Mouse (Mus musculus): Measurements from ENCODE around the gene Chrna1.

Chrna1 gene

GRCm38 (mm10) chr2:73591246-73591645 is 11.1 kb upstream of the Chrna1 start:
- in situ Hi-C loops (cut with MboI) = no loop called here

DNA sequence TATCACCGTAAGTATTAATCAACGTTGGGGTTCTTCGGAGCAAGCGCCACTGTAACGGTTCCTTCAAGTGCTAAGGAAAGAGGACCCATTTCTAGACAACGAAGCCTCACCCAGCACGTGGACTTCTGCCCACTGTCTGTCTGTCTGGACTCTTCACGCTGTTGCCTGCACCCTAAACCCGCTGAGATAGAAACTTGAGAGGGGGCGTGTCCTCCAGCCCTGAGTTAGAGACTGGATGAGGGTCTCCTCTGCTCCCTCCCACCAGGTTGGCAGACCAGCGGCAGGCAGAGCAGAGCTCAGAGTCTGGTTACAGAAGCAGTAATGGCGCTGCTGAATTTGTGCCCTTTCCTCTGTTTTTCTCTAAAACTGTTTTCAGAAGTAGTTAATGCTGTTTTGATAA is 10.0 kb upstream of the Chrna1 start:
- in situ Hi-C loops (cut with MboI) = no loop called here

DNA sequence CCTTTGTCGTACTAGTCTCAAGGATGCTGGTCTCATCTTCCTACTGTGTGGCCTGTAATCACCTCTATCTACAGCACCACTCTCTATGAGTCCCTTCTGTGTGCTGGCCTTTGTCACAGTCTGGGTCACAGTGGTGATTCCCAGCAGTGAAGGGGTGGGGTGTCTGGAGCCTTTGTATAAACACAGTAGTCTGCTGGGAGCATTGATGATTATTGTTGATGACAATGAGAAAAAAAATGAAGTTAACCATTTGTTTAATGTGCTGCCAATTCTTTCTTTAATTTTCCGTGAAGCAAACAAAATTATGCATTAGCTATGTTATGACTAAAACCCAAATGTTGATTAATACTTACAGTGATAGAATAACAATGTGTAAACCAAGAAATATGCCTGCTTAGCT is 8.8 kb upstream of the Chrna1 start:
- in situ Hi-C loops (cut with MboI) = no loop called here

- in situ Hi-C loops (cut with MboI) = no loop called here
Observed at GRCm38 (mm10) chr2:73587109-73587506, 7.0 kb upstream of the Chrna1 start.

DNA sequence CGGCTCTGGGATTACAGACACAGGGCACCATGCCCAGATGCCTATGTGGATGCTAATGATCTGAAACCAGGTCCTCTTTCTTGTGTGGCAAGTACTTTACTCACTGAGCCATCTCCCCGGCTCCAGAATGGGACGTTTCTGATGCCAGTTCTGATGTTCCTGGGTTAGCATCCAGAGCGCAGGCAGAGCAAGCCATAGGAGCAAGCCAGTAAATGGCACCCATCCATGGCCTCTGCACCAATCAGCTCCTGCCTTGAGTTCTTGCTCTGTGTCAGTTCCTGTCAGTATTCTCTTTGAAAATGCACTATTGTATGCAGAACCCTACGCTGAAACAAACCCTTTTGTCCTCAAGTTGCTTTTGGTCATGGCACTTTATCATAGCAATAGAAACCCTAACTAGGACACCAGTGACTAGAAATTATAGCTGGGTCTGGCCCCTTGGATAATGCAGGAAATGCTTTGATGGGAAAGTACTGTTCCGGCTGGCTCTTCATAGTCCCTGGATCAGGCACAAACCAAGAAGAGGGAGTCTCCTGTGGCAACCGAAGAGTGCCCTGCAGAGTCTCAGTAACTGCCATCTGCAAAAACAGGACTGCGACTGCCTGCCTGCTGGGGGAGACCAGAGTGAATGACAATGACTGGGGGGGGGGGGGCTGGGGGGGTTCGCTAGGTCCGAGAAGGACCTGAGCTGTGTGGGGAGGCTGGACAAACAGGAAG is 6.4 kb upstream of the Chrna1 start:
- in situ Hi-C loops (cut with MboI) = no loop called here

DNA sequence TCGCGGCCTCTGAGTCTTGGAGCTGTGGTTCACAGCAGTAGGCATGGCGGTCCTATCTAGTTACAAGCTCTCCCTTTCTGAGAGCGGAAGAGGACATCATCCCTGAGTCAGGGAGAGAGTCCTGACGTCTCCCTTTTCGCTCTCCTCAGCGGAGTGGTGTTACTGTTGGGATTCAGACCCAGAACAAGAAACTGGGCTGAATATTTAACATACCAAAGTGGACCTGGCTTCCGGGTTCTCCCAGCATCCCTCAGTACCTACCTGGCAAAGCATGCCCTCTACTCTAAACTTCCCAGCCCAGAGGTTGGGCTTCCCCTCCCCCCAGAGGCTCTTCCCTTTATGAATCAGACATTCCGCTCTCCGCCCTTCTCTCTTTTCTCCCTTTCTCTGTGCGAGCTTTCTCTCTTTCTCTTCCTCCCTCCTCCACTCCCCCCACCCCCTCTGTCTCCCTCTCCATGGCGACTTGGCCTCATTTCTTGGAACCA is 5.3 kb upstream of the Chrna1 start:
- in situ Hi-C loops (cut with MboI) = no loop called here

- in situ Hi-C loops (cut with MboI) = no loop called here
Observed at GRCm38 (mm10) chr2:73584645-73585346, 4.7 kb upstream of the Chrna1 start.

- in situ Hi-C loops (cut with MboI) = no loop called here
Observed at GRCm38 (mm10) chr2:73580720-73581119, 582 bp upstream of the Chrna1 start.

DNA sequence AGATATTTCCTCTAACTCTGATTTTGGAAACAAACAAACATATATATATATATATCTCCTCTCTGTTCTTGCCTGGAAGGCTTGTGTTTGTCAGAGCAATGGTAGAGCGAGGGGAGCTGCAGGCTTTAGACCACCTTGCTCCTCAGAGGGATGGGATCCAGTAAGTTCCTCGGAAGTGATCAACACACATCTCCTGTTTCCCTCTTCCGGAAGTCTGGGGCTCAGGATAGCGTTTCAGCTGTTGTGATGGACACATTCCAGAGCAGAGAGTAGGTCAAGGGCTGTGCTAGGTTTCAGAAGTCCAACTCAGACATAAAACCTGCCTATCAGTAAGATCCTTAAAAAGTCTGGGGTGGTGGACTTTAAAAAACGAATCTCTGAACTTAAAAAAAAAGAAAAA is 970 bp downstream of the Chrna1 start:
- in situ Hi-C loops (cut with MboI) = no loop called here

- in situ Hi-C loops (cut with MboI) = loop anchor here (25.0 kb wide), 1 partner anchor 1088 kb away; the partner anchor contains the start of genes Evx2 and Hoxd13
Observed at GRCm38 (mm10) chr2:73574418-73574817, 5.7 kb downstream of the Chrna1 start.

DNA sequence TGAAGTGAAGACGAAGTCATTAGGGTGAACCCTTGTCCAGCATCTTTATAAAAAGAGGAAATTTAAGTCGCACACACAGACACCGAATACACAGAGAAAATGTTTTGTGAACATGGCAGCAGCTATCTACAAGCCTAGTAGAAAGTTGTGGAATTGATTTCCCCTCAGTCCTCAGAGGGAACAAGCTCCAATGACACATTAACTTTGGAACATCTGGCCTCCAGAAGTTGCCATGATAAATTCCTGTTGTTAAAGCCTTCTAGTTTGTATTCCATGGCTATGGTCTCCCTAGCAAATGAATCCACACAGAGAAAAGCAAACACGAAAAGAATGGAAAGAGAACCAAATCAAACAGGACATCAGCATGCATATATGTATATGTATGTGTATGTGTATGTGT is 6.6 kb downstream of the Chrna1 start:
- in situ Hi-C loops (cut with MboI) = loop anchor here (25.0 kb wide), 1 partner anchor 1089 kb away; the partner anchor contains the start of genes Evx2 and Hoxd13

DNA sequence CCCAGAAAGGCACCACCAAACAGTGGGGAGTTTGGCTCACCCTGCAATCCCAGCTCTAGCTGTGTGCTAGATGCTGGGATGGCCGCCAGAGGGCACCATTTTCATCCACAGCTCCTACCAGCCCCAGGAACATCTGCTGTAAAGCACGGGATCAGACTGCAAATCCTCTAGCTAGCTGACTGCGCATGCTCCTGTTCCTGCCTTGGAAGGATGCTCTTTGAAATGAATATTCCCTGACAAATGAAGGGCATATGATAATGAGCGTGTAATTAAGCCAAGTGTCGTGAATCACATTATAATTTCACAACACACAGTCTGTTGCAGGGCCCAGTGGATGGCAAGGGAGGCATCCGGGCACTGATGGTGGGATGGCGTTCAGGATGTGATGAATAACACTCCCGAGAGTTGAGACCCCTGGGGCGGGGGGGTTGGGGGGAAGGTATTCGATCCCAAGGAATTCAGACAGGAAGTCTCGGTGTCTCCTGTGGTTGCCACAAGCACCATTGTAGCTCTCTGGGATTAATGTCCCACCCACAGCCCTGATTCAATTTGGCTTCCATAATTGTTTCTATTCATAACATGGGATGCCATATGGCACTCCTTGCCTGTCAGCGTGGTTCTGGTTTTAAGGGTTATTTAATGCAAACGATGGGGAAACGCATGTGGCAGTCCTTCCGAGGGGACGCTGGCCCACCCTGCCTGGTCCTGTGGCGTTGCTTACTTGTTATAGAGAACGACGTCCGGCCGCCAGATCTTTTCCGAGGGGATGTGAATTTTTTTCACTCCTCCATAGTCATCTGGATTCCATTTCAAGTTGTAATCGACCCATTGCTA is 7.4 kb downstream of the Chrna1 start:
- in situ Hi-C loops (cut with MboI) = loop anchor here (25.0 kb wide), 1 partner anchor 1090 kb away; the partner anchor contains the start of genes Evx2 and Hoxd13

GRCm38 (mm10) chr2:73571901-73572300 is 8.2 kb downstream of the Chrna1 start:
- in situ Hi-C loops (cut with MboI) = loop anchor here (25.0 kb wide), 1 partner anchor 1090 kb away; the partner anchor contains the start of genes Evx2 and Hoxd13

DNA sequence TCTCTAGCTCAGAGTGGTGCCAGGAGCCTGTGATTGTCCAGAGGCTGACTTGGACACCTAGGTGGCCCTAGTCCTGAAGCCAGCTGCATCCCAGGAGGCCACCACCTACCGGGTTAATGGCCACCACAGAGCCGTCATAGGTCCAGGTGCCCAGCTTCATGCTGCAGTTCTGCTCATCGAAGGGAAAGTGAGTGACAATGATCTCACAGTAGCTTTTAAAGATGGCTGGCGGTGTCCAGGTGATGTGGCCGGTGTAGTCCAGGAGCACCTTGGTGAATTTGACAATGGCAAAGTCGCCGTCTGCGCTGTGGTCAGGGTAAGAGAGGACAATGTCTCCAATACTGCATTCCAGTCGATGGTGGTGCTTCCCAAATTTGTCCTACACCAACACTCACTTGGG is 8.8 kb downstream of the Chrna1 start:
- in situ Hi-C loops (cut with MboI) = loop anchor here (25.0 kb wide), 1 partner anchor 1091 kb away; the partner anchor contains the start of genes Evx2 and Hoxd13

DNA sequence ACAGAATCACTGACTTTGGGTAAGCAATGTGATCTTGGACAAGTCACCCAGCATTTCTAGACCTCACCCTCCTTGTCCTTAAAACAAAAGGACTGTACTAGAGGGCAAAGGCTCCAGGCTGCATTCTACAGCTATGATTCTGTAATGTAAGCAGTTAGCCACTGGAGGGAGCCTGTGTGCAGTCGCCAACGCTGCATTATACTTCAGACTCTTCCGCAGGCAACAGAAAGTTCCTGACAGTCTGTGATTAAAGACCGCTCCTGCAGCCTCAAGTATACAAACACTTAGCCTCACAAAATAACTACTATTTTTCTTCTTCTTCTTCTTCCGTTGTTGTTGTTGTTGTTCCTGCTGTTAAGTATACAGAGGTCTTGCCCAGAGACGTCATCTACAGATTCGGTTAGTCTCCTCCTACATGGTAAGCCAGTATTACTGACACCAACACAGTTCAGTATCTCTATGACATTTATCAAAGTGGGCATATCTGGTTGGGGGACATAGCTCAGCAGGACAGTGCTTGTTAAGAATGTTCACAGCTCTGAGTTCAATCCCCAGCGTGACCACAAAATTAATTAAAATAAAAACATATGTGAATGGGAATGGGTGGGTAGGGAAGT is 13.0 kb downstream of the Chrna1 start:
- in situ Hi-C loops (cut with MboI) = loop anchor here (25.0 kb wide), 1 partner anchor 1095 kb away; the partner anchor contains the start of genes Evx2 and Hoxd13

DNA sequence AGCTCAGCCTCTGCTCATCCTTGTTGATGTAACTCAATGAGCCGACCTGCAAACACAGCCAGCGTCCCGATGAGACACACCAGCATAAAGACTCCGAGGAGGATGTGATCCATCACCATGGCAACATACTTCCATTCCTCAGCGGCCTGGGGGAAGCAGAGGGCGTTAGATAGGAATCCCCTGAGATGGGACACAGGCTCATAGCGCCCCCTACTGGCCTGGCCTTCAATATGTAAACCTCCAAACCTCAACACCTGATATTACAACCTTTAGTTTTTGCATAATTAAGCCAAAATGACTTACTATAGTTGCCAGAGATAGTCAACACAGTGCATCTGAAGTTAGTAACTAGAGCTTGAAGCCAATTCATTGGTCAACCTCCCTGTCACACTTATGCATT is 14.0 kb downstream of the Chrna1 start:
- in situ Hi-C loops (cut with MboI) = loop anchor here (25.0 kb wide), 1 partner anchor 1096 kb away; the partner anchor contains the start of genes Evx2 and Hoxd13

- in situ Hi-C loops (cut with MboI) = loop anchor here (25.0 kb wide), 1 partner anchor 1099 kb away; the partner anchor contains the start of genes Evx2 and Hoxd13
Observed at GRCm38 (mm10) chr2:73563690-73564089, 16.4 kb downstream of the Chrna1 start.

DNA sequence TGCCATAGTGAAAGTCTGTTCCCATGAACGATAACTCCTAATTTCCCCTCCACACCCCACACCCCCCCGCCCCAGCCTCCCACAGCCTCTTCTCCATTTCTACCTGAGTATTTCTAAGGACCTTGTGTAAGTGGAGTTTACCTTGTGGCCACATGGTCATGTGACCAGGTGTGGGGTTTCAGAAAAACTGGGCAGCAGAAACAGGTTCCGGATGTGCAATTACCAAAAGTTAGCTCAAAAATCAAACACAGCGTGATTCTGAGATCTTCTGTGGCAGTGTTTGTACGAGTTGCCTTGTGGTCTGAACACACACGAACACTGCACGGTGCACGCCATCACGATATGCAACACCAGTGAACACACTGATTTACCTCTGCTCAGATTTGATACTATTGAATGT is 17.5 kb downstream of the Chrna1 start:
- in situ Hi-C loops (cut with MboI) = loop anchor here (25.0 kb wide), 1 partner anchor 1100 kb away; the partner anchor contains the start of genes Evx2 and Hoxd13

DNA sequence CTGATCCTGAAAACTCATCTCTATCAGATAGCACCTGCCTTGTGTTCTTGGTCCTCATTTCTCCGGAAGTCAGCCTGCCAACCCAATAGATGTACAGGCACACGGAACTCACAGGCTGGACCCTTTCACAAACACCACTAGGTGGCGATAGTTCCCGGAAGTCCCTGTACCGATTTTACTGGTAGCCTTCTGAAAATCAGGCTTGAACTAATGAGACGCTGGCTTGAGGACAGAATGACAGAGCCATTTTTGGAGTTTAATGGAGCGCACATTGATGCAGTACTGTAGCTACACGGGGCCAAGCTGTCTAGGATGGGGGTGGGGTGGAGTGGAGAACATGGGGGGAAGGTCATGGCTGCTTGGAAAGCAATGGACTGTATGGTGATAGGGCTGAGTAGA is 18.5 kb downstream of the Chrna1 start:
- in situ Hi-C loops (cut with MboI) = loop anchor here (25.0 kb wide), 1 partner anchor 1101 kb away; the partner anchor contains the start of genes Evx2 and Hoxd13

DNA sequence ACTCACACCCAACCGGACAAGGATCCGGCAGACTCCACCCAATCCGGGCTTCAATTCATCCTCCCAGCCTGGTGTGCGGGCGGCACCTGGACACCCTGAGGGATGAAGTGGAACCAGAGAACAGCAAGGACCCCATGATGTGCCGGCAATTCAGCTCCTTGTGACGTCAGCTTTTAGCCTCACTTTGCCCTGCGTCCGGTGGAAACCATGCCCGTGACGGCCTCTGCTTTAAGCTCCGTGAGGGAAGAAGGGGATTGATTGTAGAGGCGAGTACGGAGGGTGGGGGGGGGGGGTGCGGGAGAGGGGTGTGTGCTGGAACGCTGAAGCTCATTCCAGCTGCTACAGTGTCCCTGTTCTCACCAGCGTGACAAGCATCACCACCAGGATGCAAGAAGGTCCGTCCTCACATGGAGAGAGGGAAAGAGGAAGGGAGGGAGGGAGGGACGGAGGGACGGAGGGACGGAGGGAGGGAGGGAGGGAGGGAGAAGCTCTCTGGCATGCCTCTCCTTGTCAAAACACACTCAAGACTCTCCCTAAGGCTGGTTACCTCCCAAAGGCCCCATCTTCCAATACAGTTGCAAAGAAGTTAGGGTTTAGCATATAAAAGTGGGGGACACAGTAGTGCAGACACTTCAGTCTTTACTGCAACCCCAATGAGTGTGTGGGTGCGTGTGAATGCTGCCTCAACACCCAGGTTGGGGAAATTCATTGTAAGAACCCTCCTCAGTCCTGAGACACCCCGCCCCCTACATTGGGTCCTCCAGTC is 19.1 kb downstream of the Chrna1 start:
- in situ Hi-C loops (cut with MboI) = loop anchor here (25.0 kb wide), 1 partner anchor 1101 kb away; the partner anchor contains the start of genes Evx2 and Hoxd13
